Mouse (Mus musculus): Measurements from ENCODE around the gene Gm4881. TPM values are rescaled to one million over a fixed set of nuclear protein-coding genes. Genes with fewer than 3 reads are reported as not detected.
A peak's percentile ranks its signal among the peaks of the same experiment; 100 is the strongest.

Gm4881 gene
- not detected in 2 replicates for polyA plus RNA-seq (2015; fragmentation: Nextera tagmentation; extraction: Ambion mirVana)

DNA sequence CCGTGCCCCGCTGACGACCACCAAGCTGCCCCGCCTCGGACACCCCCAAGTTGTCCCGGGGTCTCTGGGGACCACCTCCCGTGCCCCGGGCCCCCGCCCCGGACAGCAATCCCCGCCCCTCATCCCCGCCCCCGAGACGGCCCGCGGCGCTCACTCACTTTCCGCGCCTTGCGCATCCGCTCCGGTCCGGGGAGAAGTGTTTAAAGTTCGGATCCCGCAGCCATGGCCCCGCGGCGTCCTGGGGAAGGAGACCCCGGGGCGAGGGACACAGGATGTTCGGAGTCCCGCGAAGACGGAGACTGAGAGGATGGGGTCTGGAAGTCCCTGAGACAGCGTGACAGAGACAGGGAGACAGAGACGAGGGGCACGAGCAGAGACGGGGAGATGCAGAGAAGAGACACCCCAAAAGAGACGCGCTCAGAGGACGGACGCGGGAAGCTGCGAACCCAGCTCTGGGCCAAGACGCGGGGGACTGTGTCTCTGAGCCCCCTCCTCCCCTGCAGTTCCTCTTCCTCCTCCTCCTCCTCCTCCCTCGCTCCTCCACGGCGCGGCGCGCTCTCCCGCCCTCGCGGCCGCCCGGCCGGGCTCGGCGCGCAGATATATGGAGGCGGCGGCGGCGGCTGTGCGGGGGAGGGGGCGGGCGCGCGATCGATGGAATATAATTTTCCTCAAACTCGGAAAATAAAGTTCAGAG lies at the start of gene Gm4881:
Gene Gm4881 (minus strand): TSS at position 238 of the 694 bp plus-strand sequence.
- Histone ChIP-seq H3K36me3 (no peaks in the 10 kb centered on the region), H3K4me1 (replicated peaks) (peaks cover 9% of the 10 kb centered on the region), H3K9me3 (replicated peaks) (no peaks in the 10 kb centered on the region), H3K4me3 (peak within 1 kb of the TSS; percentile 44), H3K27ac (no peak within 1 kb of the TSS), H3K9ac (no peak within 1 kb of the TSS), H3K27me3 (peaks cover 100% of the 10 kb centered on the region), H3K4me2 (peak within 1 kb of the TSS; percentile 66)
- WGBS, result 2% methylated on average over 59 of the region's 72 CpGs
- ATAC-seq (replicated peaks; ENCODE audit: insufficient number of reproducible peaks, insufficient read depth, low FRiP score, low read depth), result no peak

DNA sequence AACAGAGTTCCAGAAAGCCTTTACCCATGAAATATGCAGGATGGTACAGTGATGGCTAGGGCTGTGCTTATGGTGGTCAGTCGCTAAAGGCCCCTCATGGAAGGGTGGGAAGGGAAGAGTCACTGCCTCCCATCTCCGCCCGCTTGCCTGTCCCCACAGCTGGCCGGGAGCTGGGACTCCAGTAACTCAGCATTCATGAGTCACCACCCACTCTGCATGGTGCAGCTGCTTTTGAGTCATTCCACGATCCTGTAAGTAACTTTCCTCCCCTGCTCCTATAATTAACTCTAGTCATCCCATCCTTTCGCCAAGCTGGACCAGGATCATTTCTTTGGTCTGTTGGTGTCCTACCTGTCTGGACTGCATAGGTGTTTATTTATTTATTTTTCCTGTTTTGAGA lies 48.8 kb upstream of the Gm4881 start:
- H3K4me2 ChIP-seq, result no peak overlapping the region
- H3K27me3 ChIP-seq, result peaks cover 11% of the 10 kb centered on the region
- H3K4me1 ChIP-seq (replicated peaks), result no peaks in the 10 kb centered on the region
- H3K9me3 ChIP-seq (replicated peaks), result no peaks in the 10 kb centered on the region
- no peaks in the 10 kb centered on the region for H3K36me3 ChIP-seq
- H3K9ac ChIP-seq, result no peak overlapping the region
- no peak for ATAC-seq (replicated peaks; ENCODE audit: insufficient number of reproducible peaks, insufficient read depth, low FRiP score, low read depth)
- no peak overlapping the region for H3K4me3 ChIP-seq
- no peak overlapping the region for H3K27ac ChIP-seq
- 65% methylated on average over 6 of the region's 6 CpGs for WGBS

DNA sequence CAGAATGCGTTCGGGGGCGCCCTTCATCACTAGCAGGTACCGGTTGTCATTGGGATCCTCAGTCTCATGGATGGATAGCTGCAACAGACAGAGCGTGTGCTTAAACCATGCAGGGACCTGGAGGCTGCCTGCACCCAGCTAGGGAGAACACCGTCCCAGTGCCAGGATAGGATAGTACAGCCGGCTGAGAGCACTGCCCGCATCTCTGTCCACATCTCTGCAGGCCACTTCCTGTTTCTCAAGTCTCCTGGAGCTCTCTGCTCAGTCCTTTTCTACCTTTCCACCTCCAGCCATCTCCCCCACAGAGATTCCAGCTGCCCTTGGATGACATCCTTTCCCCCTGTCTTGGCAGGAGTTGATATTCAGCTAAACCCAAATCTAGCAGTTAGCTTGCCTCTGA lies 46.2 kb upstream of the Gm4881 start:
- Histone ChIP-seq H3K4me1 (replicated peaks) (no peaks in the 10 kb centered on the region), H3K27me3 (peaks cover 11% of the 10 kb centered on the region), H3K27ac (no peak overlapping the region), H3K9me3 (replicated peaks) (no peaks in the 10 kb centered on the region), H3K4me2 (no peak overlapping the region), H3K9ac (no peak overlapping the region), H3K36me3 (no peaks in the 10 kb centered on the region), H3K4me3 (no peak overlapping the region)
- no peak for ATAC-seq (replicated peaks; ENCODE audit: insufficient number of reproducible peaks, insufficient read depth, low FRiP score, low read depth)
- WGBS, result 79% methylated on average over 8 of the region's 8 CpGs

DNA sequence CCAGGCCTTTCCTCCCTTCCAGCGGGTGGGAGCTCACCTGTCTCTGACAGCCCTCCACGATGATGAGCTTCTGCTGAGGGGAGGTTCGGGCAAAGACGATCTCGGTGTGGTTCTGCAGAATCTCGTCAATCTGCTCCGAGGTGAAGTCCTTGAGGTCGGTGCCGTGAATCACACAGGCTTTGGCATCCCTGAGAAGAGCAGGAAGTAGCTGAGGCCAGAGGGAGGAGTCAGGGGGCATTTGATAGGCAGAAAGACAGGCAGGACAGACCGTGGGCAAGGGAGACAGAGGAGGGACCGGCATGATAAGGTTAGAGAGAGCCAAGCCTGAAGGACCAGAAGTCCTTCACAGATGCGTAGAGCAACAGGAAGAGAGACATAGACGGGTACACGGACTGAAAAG lies 43.6 kb upstream of the Gm4881 start:
- peaks cover 4% of the 10 kb centered on the region; the same call in 1 of the 2 replicates for H3K27me3 ChIP-seq
- H3K4me3 ChIP-seq, result no peak overlapping the region
- H3K4me1 ChIP-seq (replicated peaks), result no peaks in the 10 kb centered on the region
- H3K36me3 ChIP-seq, result no peaks in the 10 kb centered on the region
- H3K4me2 ChIP-seq, result no peak overlapping the region
- H3K27ac ChIP-seq, result no peak overlapping the region
- no peak for ATAC-seq (replicated peaks; ENCODE audit: insufficient number of reproducible peaks, insufficient read depth, low FRiP score, low read depth)
- H3K9me3 ChIP-seq (replicated peaks), result no peaks in the 10 kb centered on the region
- H3K9ac ChIP-seq, result no peak overlapping the region
- WGBS, result 73% methylated on average over 14 of the region's 14 CpGs

DNA sequence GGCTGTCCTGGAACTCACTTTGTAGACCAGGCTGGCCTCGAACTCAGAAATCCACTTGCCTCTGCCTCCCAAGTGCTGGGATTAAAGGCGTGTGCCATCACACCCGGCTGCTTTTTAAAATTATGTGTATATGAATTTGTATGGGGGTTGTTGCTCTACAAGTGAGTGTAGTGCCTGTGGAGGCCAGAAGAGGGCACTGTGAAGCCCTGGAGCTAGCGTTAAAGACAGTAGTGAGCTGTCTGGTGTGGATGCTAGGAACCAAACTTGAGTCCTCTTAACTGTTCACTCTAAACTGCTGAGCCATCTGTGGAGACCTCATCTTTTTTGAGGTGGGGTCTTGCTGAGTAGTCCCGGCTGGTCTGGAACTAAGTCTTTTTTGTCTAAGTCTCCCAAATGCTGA lies 41.5 kb upstream of the Gm4881 start:
- no peak for ATAC-seq (replicated peaks; ENCODE audit: insufficient number of reproducible peaks, insufficient read depth, low FRiP score, low read depth)
- WGBS, result 67% methylated on average over 5 of the region's 5 CpGs
- H3K27me3 ChIP-seq, result no peaks in the 10 kb centered on the region

DNA sequence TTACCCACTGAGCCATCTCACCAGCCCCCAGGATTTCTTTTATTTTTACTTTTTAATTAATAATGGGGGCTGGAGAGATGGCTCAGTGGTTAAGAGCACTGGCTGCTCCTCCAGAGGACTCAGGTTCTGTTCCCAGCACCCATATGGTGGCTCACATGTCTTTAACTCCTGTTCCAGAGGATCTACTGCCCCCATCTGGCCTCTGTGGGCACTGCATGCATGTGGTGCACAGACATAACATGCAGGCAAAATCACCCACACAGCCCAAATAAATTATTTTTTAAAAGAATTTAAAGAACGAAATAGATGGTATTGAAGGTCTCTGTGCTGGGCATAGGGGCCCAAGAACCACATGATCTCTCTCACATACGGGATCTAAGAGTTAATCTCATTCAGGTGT lies 40.0 kb upstream of the Gm4881 start:
- 86% methylated on average over 2 of the region's 2 CpGs for WGBS
- H3K27me3 ChIP-seq, result no peaks in the 10 kb centered on the region
- no peaks in the 10 kb centered on the region for H3K4me1 ChIP-seq (replicated peaks)
- H3K4me3 ChIP-seq, result no peak overlapping the region
- H3K9me3 ChIP-seq (replicated peaks), result no peaks in the 10 kb centered on the region
- no peak overlapping the region for H3K27ac ChIP-seq
- no peak overlapping the region for H3K9ac ChIP-seq
- H3K4me2 ChIP-seq, result no peak overlapping the region
- ATAC-seq (replicated peaks; ENCODE audit: insufficient number of reproducible peaks, insufficient read depth, low FRiP score, low read depth), result no peak
- H3K36me3 ChIP-seq, result no peaks in the 10 kb centered on the region

More for the DNA sequence above, 41.5 kb upstream of the Gm4881 start:
- no peak overlapping the region for H3K27ac ChIP-seq
- no peaks in the 10 kb centered on the region for H3K9me3 ChIP-seq (replicated peaks)
- H3K4me2 ChIP-seq, result no peak overlapping the region
- no peak overlapping the region for H3K4me3 ChIP-seq
- no peaks in the 10 kb centered on the region for H3K36me3 ChIP-seq
- no peak overlapping the region for H3K9ac ChIP-seq
- H3K4me1 ChIP-seq (replicated peaks), result no peaks in the 10 kb centered on the region

DNA sequence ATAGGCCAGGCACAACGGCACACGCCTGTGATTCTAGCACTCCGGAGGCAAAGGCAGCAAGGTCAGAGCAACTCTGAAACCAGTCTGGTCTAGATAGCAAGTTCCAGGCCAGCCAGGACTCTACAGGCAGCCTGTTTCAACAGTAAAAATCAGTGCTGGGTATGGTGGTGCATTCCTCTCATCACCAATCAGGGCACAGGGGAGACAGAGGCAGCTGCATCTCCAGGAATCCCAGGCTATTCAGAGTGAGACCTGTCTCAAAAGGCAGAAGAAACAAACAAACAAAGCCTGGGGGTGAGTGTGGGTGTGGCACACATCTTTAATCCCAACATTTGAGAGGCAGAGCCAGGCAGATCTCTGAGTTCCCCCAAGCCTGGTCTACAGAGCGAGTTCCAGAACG lies 39.1 kb upstream of the Gm4881 start:
- no peak for ATAC-seq (replicated peaks; ENCODE audit: insufficient number of reproducible peaks, insufficient read depth, low FRiP score, low read depth)
- WGBS, result 67% methylated on average over 5 of the region's 5 CpGs
- no peak overlapping the region for H3K9ac ChIP-seq

DNA sequence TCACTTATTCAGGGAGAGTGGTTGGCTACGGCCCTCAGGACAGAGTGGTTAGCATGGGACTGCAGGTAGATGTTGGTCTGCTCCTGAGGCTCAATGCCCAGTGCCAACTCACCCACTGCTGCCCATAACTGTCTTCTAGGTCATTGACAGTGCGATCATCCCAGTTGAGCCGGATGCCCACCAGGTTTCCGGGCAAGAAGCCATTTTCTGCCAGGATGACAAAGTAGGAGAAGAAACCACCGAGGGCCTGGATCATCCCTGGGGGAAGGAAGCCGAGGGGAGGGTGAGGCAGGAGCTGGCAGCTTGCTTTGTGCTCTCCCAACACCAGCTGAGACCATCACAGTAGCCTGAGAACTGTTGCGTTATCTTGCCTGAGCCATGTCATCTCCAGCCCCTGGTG lies 36.1 kb upstream of the Gm4881 start:
- no peaks in the 10 kb centered on the region for H3K9me3 ChIP-seq (replicated peaks)
- no peaks in the 10 kb centered on the region for H3K36me3 ChIP-seq
- H3K27ac ChIP-seq, result no peak overlapping the region
- WGBS, result 71% methylated on average over 7 of the region's 7 CpGs
- no peak overlapping the region for H3K9ac ChIP-seq
- H3K4me2 ChIP-seq, result no peak overlapping the region
- H3K27me3 ChIP-seq, result no peaks in the 10 kb centered on the region
- no peak overlapping the region for H3K4me3 ChIP-seq
- H3K4me1 ChIP-seq (replicated peaks), result no peaks in the 10 kb centered on the region
- ATAC-seq (replicated peaks; ENCODE audit: insufficient number of reproducible peaks, insufficient read depth, low FRiP score, low read depth), result no peak

More for the DNA sequence above, 39.1 kb upstream of the Gm4881 start:
- H3K4me3 ChIP-seq, result no peak overlapping the region
- H3K9me3 ChIP-seq (replicated peaks), result no peaks in the 10 kb centered on the region
- H3K27me3 ChIP-seq, result no peaks in the 10 kb centered on the region
- H3K27ac ChIP-seq, result no peak overlapping the region
- H3K4me1 ChIP-seq (replicated peaks), result no peaks in the 10 kb centered on the region
- no peaks in the 10 kb centered on the region for H3K36me3 ChIP-seq
- no peak overlapping the region for H3K4me2 ChIP-seq

DNA sequence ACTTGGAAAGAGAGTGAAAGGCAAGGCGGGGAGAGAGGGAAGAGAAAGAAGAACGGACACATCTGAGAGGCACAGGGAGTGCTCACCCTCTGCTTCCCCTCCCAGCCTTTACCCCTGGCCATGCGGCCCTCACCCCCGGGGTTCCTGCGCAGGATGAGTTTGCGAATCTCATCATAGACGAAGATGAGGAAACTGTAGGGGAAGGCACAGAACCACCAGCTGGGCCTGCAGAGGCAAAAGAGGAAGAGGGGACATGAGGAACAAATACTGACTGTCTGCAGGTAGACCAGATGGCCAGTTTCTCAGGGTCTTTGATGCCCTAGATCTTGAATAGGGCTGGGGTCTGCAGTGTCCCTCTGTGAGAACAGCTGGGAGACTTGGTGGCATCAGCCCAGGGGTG lies 34.5 kb upstream of the Gm4881 start:
- Histone ChIP-seq H3K4me3 (no peak overlapping the region), H3K4me1 (replicated peaks) (no peaks in the 10 kb centered on the region), H3K9me3 (replicated peaks) (no peaks in the 10 kb centered on the region), H3K4me2 (no peak overlapping the region), H3K27ac (no peak overlapping the region), H3K36me3 (no peaks in the 10 kb centered on the region), H3K27me3 (no peaks in the 10 kb centered on the region), H3K9ac (no peak overlapping the region)
- 72% methylated on average over 7 of the region's 7 CpGs for WGBS
- no peak for ATAC-seq (replicated peaks; ENCODE audit: insufficient number of reproducible peaks, insufficient read depth, low FRiP score, low read depth)

DNA sequence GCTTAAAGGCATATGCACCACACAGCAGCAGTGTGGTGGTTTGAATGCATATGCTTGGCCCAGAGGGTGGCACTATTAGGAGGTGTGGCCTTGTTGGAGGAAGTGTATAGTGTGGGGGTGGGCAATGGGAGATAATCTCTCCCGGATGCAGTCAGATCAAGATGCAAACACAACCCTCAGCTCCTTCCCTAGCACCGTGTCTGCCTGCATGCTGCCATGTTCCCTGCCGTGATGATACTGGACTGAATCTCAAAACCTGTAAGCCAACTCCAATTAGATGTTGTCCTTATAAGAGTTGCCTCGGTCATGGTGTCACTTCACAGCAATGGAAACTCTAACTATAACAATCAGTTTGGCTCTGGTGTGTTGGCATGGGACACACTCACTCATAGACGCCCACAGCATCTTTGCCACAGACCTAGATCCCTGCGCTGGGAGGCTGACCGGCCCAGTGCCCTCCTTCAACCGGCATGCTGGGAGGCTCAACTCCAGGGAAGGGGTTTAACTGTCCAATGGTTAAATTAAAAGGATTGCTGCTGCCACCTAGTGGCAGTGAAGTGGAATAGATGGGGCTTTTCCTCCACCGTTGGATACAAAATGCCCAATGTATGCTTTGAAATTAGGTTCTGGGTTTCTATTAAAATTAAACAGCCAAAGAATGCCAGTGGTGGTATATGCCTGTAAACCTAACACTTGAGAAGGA lies 30.8 kb upstream of the Gm4881 start:
- Histone ChIP-seq H3K27ac (no peak overlapping the region), H3K4me1 (replicated peaks) (peaks cover 10% of the 10 kb centered on the region), H3K36me3 (peaks cover 3% of the 10 kb centered on the region; the same call in 1 of the 2 replicates), H3K9ac (no peak overlapping the region), H3K4me2 (no peak overlapping the region), H3K9me3 (replicated peaks) (no peaks in the 10 kb centered on the region), H3K4me3 (no peak overlapping the region), H3K27me3 (no peaks in the 10 kb centered on the region)
- ATAC-seq (replicated peaks; ENCODE audit: insufficient number of reproducible peaks, insufficient read depth, low FRiP score, low read depth), result no peak
- WGBS, result 28% methylated on average over 9 of the region's 9 CpGs

DNA sequence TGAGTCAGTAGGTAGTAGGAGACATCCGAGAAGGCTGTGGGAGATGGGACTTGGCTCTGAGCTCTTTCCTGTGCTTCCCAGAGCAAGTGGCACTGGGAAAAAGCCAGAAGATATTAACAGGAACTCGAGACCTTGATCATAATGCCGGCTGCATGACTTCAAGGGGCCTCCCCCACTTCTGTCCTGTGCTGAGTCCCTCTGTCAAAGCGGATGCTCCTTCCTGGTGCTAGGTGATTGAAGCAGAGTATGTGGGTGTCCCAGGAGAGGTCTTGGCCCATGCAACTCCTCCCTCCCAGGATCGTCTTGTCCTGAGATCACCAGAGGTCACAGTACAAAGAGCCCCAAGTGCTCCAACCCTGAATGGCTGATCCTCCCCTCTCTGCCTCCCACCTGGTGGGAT lies 29.6 kb upstream of the Gm4881 start:
- no peak for ATAC-seq (replicated peaks; ENCODE audit: insufficient number of reproducible peaks, insufficient read depth, low FRiP score, low read depth)
- Histone ChIP-seq H3K36me3 (peaks cover 10% of the 10 kb centered on the region), H3K27me3 (no peaks in the 10 kb centered on the region), H3K9ac (no peak overlapping the region), H3K27ac (no peak overlapping the region), H3K4me3 (no peak overlapping the region), H3K9me3 (replicated peaks) (no peaks in the 10 kb centered on the region), H3K4me1 (replicated peaks) (peaks cover 10% of the 10 kb centered on the region), H3K4me2 (no peak overlapping the region)
- WGBS, result 60% methylated on average over 5 of the region's 5 CpGs

DNA sequence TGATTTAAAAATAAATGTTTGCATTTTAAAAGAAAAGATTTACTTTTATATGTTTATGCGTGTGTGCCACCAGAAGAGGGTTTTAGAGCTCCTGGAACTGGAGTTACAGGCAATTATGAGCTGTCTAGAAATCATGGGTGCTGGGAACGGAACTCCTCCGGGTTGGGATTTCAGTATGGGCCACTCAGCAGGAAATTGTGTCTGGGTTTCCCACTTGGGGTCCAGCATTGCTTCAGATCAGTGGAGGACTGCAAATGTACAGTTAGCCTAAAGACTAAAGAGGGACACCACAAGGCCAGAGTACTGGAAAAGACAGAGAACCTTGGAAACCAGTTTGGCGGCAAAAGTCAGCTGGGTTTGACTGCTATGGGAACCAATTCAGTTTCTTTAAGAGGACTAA lies 28.9 kb upstream of the Gm4881 start:
- peaks cover 10% of the 10 kb centered on the region for H3K36me3 ChIP-seq
- no peak overlapping the region for H3K4me2 ChIP-seq
- peaks cover 10% of the 10 kb centered on the region for H3K4me1 ChIP-seq (replicated peaks)
- no peak overlapping the region for H3K9ac ChIP-seq
- H3K27ac ChIP-seq, result no peak overlapping the region
- H3K9me3 ChIP-seq (replicated peaks), result no peaks in the 10 kb centered on the region
- no peaks in the 10 kb centered on the region for H3K27me3 ChIP-seq
- no peak overlapping the region for H3K4me3 ChIP-seq
- no peak for ATAC-seq (replicated peaks; ENCODE audit: insufficient number of reproducible peaks, insufficient read depth, low FRiP score, low read depth)
- WGBS, result 71% methylated on average over 4 of the region's 4 CpGs
